Mouse (Mus musculus): Measurements from ENCODE around the gene Gm12355. TPM values are rescaled to one million over a fixed set of nuclear protein-coding genes. Genes with fewer than 3 reads are reported as not detected.
"Not testable (repeated sequence)": the region's sequence is repeated elsewhere in the genome, so short reads cannot be mapped to it uniquely, and the experiment has no call there.

Gene Gm12355
- polyA plus RNA-seq, 1 experiment from 2014 or later, result 0.47 TPM

DNA sequence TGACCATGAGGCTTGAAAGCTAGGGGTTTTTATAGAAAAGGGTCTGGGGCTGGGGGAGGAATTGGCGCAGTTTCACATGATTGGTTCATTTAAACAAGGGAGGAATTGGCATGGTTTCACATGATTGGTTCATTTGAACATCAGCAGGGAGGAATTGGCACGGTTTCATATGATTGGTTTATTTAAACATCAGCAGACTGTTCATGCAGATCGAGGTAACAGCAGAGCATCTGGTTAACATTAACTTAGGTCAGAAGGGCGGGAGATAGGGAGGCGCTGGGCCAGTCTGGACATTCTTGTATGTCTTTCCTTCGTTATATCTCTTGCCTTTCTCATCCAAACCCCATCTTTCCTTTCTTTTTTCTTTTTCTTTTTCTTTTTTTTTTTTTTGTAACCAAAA is 1.5 kb downstream of the Gm12355 start:
- not testable (repeated sequence) for H3K4me1 ChIP-seq (ENCODE audit: control insufficient read depth, low read depth, low read length); H3K9me3 ChIP-seq (replicated peaks; ENCODE audit: control insufficient read depth, low read length); ATAC-seq (ENCODE audit: low read depth); H3K27ac ChIP-seq (ENCODE audit: low read length); H3K27me3 ChIP-seq (ENCODE audit: control insufficient read depth, insufficient read depth, low read depth, low read length); H3K4me2 ChIP-seq (ENCODE audit: low read depth, low read length); H3K9ac ChIP-seq (ENCODE audit: low read depth, low read length); H3K4me3 ChIP-seq (ENCODE audit: low read depth, low read length); H3K36me3 ChIP-seq (ENCODE audit: control insufficient read depth, insufficient read depth)
- 63% methylated on average over 6 of the region's 6 CpGs for WGBS (ENCODE audit: insufficient replicate concordance)

DNA sequence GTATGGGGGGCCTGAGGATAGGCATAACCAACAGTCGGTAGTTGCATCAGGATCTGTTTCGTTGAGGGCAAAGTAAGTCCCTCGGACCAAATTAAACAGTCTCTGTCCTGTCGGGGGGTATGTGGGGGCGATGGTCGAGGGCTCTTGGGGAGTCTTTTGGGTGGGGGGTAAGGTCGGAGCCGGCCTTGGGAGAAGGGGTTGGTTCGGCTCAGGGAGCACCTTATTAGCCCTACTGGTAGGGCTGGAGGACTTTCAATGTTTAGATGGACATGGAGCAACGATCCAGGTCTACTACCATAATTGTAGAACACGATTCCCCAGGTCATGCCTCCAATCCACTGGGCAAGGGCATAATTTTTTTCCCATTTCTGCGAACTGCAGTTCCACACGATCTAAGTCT is 4.7 kb downstream of the Gm12355 start:
- Histone ChIP-seq H3K4me3 (ENCODE audit: low read depth, low read length) (no peak overlapping the region), H3K9me3 (replicated peaks; ENCODE audit: control insufficient read depth, low read length) (no peaks in the 10 kb centered on the region), H3K27ac (ENCODE audit: low read length) (no peak overlapping the region), H3K9ac (ENCODE audit: low read depth, low read length) (no peak overlapping the region), H3K4me1 (ENCODE audit: control insufficient read depth, low read depth, low read length) (no peaks in the 10 kb centered on the region), H3K4me2 (ENCODE audit: low read depth, low read length) (no peak overlapping the region), H3K36me3 (ENCODE audit: control insufficient read depth, insufficient read depth) (no peaks in the 10 kb centered on the region), H3K27me3 (ENCODE audit: control insufficient read depth, insufficient read depth, low read depth, low read length) (no peaks in the 10 kb centered on the region)
- no peak for ATAC-seq (ENCODE audit: low read depth)
- WGBS (ENCODE audit: insufficient replicate concordance), result 77% methylated on average over 13 of the region's 13 CpGs

DNA sequence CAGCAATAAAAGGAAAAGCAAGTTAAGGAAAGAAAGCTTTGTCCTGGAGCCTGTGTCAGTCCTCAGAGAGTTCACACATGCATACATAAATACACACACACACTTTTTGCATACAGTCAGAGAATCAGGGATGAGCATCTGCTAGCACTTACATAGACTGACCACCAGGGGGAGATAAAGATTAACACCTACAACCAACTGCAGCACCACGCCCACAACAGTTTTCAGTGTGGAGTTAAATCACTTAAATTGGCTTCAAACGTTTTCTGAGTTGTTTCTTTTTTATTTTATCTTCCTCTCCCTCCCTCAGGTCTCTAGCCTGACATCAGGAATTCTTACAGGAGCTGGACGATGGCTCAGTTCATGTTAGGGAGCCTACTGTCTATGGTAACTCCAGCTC is 18.7 kb downstream of the Gm12355 start:
- no peaks in the 10 kb centered on the region for H3K9me3 ChIP-seq (replicated peaks; ENCODE audit: control insufficient read depth, low read length)
- no peak for ATAC-seq (ENCODE audit: low read depth)
- no peak overlapping the region for H3K27ac ChIP-seq (ENCODE audit: low read length)
- 7% methylated on average over 3 of the region's 3 CpGs for WGBS (ENCODE audit: insufficient replicate concordance)
- H3K27me3 ChIP-seq (ENCODE audit: control insufficient read depth, insufficient read depth, low read depth, low read length), result peaks cover 4% of the 10 kb centered on the region; the same call in 1 of the 2 replicates
- H3K4me1 ChIP-seq (ENCODE audit: control insufficient read depth, low read depth, low read length), result peaks cover 4% of the 10 kb centered on the region
- no peak overlapping the region for H3K4me3 ChIP-seq (ENCODE audit: low read depth, low read length)
- no peak overlapping the region for H3K9ac ChIP-seq (ENCODE audit: low read depth, low read length)
- no peak overlapping the region for H3K4me2 ChIP-seq (ENCODE audit: low read depth, low read length)
- H3K36me3 ChIP-seq (ENCODE audit: control insufficient read depth, insufficient read depth), result no peaks in the 10 kb centered on the region

DNA sequence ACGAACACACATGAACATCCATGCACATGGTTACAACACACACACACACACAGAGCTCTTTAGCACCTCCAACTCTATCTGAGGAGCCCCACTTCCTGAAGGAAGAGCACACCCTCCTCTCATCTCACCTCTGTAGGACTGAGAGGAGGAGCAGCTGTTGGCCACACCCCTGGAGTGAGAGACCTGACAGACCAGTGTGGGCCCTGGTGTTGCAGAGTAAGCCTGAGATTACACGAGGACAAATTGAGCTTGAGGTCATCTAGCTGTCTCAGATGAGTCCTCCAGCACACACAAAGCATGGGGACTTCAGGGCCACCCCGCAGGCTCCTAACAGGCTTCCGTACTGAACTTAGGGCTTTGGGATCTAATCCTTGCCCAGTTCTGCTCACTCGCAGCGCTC is 20.6 kb downstream of the Gm12355 start:
- peaks cover 21% of the 10 kb centered on the region for H3K27me3 ChIP-seq (ENCODE audit: control insufficient read depth, insufficient read depth, low read depth, low read length)
- not testable (repeated sequence) for H3K4me2 ChIP-seq (ENCODE audit: low read depth, low read length); H3K36me3 ChIP-seq (ENCODE audit: control insufficient read depth, insufficient read depth); H3K9ac ChIP-seq (ENCODE audit: low read depth, low read length); H3K4me1 ChIP-seq (ENCODE audit: control insufficient read depth, low read depth, low read length); H3K9me3 ChIP-seq (replicated peaks; ENCODE audit: control insufficient read depth, low read length); H3K27ac ChIP-seq (ENCODE audit: low read length); H3K4me3 ChIP-seq (ENCODE audit: low read depth, low read length); ATAC-seq (ENCODE audit: low read depth)
- WGBS (ENCODE audit: insufficient replicate concordance), result 52% methylated on average over 6 of the region's 6 CpGs

DNA sequence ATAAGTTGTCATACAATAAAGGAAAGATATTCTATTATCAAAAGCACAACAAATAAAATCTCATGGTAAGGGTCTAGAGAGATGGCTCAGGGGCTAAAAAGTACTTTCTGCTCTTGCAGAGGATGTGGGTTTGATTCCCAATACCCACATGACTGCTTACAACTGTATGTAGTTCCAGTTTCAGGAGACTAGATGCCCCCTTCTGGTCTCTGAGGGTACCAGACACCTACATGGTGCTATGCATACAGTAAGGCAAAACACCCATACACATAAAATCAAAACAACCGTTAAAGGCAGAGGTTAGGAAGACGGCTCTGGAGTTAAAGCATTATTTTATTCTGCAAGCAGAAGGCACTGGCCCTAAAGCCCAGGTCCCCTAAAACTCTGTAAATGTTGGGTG is 21.5 kb downstream of the Gm12355 start:
- Histone ChIP-seq H3K9me3 (replicated peaks; ENCODE audit: control insufficient read depth, low read length) (no peaks in the 10 kb centered on the region), H3K36me3 (ENCODE audit: control insufficient read depth, insufficient read depth) (no peaks in the 10 kb centered on the region), H3K4me3 (ENCODE audit: low read depth, low read length) (no peak overlapping the region), H3K4me1 (ENCODE audit: control insufficient read depth, low read depth, low read length) (peaks cover 4% of the 10 kb centered on the region), H3K27ac (ENCODE audit: low read length) (no peak overlapping the region), H3K9ac (ENCODE audit: low read depth, low read length) (no peak overlapping the region), H3K27me3 (ENCODE audit: control insufficient read depth, insufficient read depth, low read depth, low read length) (peaks cover 31% of the 10 kb centered on the region), H3K4me2 (ENCODE audit: low read depth, low read length) (no peak overlapping the region)
- ATAC-seq (ENCODE audit: low read depth), result no peak
- WGBS (ENCODE audit: insufficient replicate concordance), result 53% methylated on average over 2 of the region's 2 CpGs

DNA sequence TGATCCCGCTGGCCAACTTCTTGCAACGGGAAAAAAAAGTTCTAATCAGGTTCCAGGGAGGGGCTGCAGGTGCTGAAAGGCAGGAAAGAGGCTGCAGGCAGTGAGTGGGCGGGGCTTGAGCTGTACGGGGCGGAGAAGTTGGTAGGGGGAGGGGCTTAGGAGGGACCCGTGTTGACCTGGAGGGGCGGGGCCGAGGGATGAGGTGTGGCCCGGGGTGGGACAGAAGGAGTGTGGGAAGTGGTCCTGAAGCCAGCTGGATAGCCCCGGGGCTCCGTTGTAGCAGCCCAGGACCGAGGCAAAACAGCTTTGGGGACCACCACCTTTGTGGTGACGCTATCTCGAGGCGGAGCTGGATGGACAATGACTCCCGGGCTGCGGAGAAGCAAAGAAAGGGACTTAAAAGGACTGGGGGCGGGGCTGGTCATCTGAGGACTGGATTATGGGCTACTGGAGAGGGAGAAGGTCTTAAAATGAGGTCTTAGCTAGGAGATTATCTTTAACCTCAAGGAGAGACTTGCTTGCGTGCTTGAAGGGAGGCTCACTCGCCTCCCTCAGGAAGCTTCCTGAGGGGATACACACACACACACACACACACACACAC is 23.3 kb downstream of the Gm12355 start:
- peak overlapping the region; percentile 29; the same call in 1 of the 2 replicates for H3K4me2 ChIP-seq (ENCODE audit: low read depth, low read length)
- ATAC-seq (ENCODE audit: low read depth), result peak; percentile 54
- H3K27me3 ChIP-seq (ENCODE audit: control insufficient read depth, insufficient read depth, low read depth, low read length), result peaks cover 43% of the 10 kb centered on the region
- H3K36me3 ChIP-seq (ENCODE audit: control insufficient read depth, insufficient read depth), result no peaks in the 10 kb centered on the region
- H3K9me3 ChIP-seq (replicated peaks; ENCODE audit: control insufficient read depth, low read length), result no peaks in the 10 kb centered on the region
- H3K4me3 ChIP-seq (ENCODE audit: low read depth, low read length), result peak overlapping the region; percentile 12
- no peak overlapping the region for H3K27ac ChIP-seq (ENCODE audit: low read length)
- peaks cover 5% of the 10 kb centered on the region for H3K4me1 ChIP-seq (ENCODE audit: control insufficient read depth, low read depth, low read length)
- WGBS (ENCODE audit: insufficient replicate concordance), result 4% methylated on average over 20 of the region's 20 CpGs
- no peak overlapping the region for H3K9ac ChIP-seq (ENCODE audit: low read depth, low read length)

DNA sequence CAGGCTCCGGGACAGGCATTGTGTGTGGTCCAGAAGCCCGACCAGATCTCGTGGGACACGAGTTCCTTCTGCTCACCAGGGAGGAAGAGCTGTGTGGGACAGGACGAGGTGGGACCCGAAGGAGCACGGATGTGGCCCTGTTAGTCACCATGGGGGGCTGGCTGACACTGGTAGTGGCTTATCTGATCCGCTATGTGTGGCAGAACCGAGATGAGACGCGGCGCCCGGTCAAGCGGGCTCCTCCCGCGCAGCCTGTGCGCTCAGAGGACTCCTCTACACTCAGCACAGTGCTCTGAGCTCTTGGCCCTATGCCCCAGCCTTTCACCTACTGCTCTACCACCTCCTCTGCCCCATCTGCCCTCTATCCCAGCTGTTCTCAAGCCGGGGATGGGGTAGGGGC is 26.2 kb downstream of the Gm12355 start:
- Histone ChIP-seq H3K4me1 (ENCODE audit: control insufficient read depth, low read depth, low read length) (peaks cover 8% of the 10 kb centered on the region), H3K27me3 (ENCODE audit: control insufficient read depth, insufficient read depth, low read depth, low read length) (peaks cover 43% of the 10 kb centered on the region), H3K9me3 (replicated peaks; ENCODE audit: control insufficient read depth, low read length) (no peaks in the 10 kb centered on the region), H3K9ac (ENCODE audit: low read depth, low read length) (no peak overlapping the region), H3K36me3 (ENCODE audit: control insufficient read depth, insufficient read depth) (no peaks in the 10 kb centered on the region), H3K4me3 (ENCODE audit: low read depth, low read length) (no peak overlapping the region), H3K4me2 (ENCODE audit: low read depth, low read length) (no peak overlapping the region), H3K27ac (ENCODE audit: low read length) (no peak overlapping the region)
- WGBS (ENCODE audit: insufficient replicate concordance), result 19% methylated on average over 18 of the region's 18 CpGs
- ATAC-seq (ENCODE audit: low read depth), result no peak

DNA sequence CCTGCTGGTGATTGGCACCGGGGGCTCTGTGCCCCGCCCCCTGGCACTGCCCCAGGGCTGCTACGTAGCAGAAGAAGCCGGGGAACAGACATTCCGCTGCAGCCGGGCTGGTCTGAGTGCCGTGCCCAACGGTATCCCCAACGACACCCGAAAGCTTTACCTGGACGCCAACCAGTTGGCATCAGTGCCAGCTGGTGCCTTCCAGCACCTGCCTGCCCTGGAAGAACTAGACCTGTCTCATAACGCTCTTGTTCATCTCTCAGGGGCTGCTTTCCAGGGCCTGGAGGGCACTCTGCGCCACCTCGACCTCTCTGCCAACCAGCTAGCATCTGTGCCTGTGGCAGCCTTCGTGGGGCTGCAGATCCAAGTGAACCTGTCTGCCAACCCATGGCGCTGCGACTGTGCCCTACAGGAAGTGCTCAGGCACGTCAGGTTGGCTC is 26.6 kb downstream of the Gm12355 start:
- WGBS (ENCODE audit: insufficient replicate concordance), result 54% methylated on average over 18 of the region's 18 CpGs
- no peak overlapping the region for H3K9ac ChIP-seq (ENCODE audit: low read depth, low read length)
- H3K4me1 ChIP-seq (ENCODE audit: control insufficient read depth, low read depth, low read length), result peaks cover 8% of the 10 kb centered on the region
- H3K27me3 ChIP-seq (ENCODE audit: control insufficient read depth, insufficient read depth, low read depth, low read length), result peaks cover 47% of the 10 kb centered on the region
- no peaks in the 10 kb centered on the region for H3K9me3 ChIP-seq (replicated peaks; ENCODE audit: control insufficient read depth, low read length)
- no peak for ATAC-seq (ENCODE audit: low read depth)
- H3K4me2 ChIP-seq (ENCODE audit: low read depth, low read length), result no peak overlapping the region
- H3K4me3 ChIP-seq (ENCODE audit: low read depth, low read length), result no peak overlapping the region
- H3K36me3 ChIP-seq (ENCODE audit: control insufficient read depth, insufficient read depth), result no peaks in the 10 kb centered on the region
- no peak overlapping the region for H3K27ac ChIP-seq (ENCODE audit: low read length)

DNA sequence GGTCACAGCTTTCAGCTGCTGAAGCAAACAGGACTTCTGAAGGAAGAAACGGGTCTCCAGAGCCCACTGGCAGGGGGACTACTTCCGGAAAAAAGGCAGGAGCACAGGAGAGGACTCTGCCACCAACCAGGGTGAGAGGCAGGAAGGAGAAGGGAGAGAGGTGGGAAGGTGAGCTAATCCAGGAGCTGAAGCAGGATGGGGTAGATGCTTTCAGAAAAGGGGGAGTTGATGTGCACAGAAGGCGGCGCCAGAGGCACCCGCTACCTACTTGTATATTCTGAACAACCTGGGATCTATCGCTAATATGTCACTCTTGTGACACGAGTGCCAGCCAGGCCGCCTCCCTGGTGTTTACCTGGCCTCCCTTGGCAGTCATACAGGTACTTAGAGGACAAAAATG is 27.5 kb downstream of the Gm12355 start, which contains the start of gene Lrrc3c:
Gene Lrrc3c (plus strand): TSS at position 301 of the 400 bp plus-strand sequence.
- Histone ChIP-seq H3K9me3 (replicated peaks; ENCODE audit: control insufficient read depth, low read length) (no peaks in the 10 kb centered on the region), H3K4me1 (ENCODE audit: control insufficient read depth, low read depth, low read length) (peaks cover 8% of the 10 kb centered on the region), H3K36me3 (ENCODE audit: control insufficient read depth, insufficient read depth) (no peaks in the 10 kb centered on the region), H3K4me3 (ENCODE audit: low read depth, low read length) (no peak within 1 kb of the TSS), H3K4me2 (ENCODE audit: low read depth, low read length) (no peak within 1 kb of the TSS), H3K27me3 (ENCODE audit: control insufficient read depth, insufficient read depth, low read depth, low read length) (peaks cover 47% of the 10 kb centered on the region), H3K9ac (ENCODE audit: low read depth, low read length) (no peak within 1 kb of the TSS), H3K27ac (ENCODE audit: low read length) (no peak within 1 kb of the TSS)
- 71% methylated on average over 8 of the region's 8 CpGs for WGBS (ENCODE audit: insufficient replicate concordance)
- no peak for ATAC-seq (ENCODE audit: low read depth)
